Mouse (Mus musculus) olfactory bulb, adult 2 months (tissue): ENCODE data around the gene Zfp704. TPM values are rescaled to one million over a fixed set of nuclear protein-coding genes. Genes with fewer than 3 reads are reported as not detected.

Experiments used
- H3K27ac ChIP-seq: fragments of 200-500 bp; 2 replicates; pipeline ENCODE4 v1.5.1; 2012; ENCODE audit warnings: low read depth, low read length; ENCODE audit not compliant: insufficient read depth
- H3K4me1 ChIP-seq: fragments of 200-500 bp; 2 replicates; pipeline ENCODE4 v1.6.1; 2012; ENCODE audit warnings: low read length; ENCODE audit not compliant: control insufficient read depth, insufficient read depth
- H3K4me3 ChIP-seq: fragments of 200-500 bp; 2 replicates; pipeline ENCODE4 v1.5.1; 2012; ENCODE audit warnings: mild to moderate bottlenecking, low read depth, low read length, moderate library complexity; ENCODE audit not compliant: insufficient read depth
- CTCF ChIP-seq: fragments of 200-500 bp; IDR thresholded peaks from 2 replicates; pipeline ENCODE4 v1.5.1; 2012; ENCODE audit warnings: low read depth, mild to moderate bottlenecking, low read length, moderate library complexity; ENCODE audit not compliant: insufficient read depth
- POLR2A ChIP-seq: fragments of 200-500 bp; IDR thresholded peaks from 2 replicates; pipeline ENCODE4 v1.6.1; 2012; ENCODE audit warnings: mild to moderate bottlenecking, low read depth, low read length, moderate library complexity; ENCODE audit not compliant: insufficient read depth
- WGBS: fragments of 180-500 bp; shearing (Covaris S2); methylation state at CpG from one replicate; pipeline ENCODE4 v1.1.7; 2018; 5-methylcytosine and 5-hydroxymethylcytosine counted together
- polyA plus RNA-seq: library from polyadenylated mRNA; stranded (reverse); fragments of >200 nt; gene quantifications from 2 replicates; pipeline ENCODE4 v1.2.4, GENCODE M21; 2012; ENCODE audit warnings: low replicate concordance; ENCODE audit not compliant: missing spikeins, insufficient read depth, insufficient read length

Gene Zfp704
- polyA plus RNA-seq, 1 experiment: not detected

DNA sequence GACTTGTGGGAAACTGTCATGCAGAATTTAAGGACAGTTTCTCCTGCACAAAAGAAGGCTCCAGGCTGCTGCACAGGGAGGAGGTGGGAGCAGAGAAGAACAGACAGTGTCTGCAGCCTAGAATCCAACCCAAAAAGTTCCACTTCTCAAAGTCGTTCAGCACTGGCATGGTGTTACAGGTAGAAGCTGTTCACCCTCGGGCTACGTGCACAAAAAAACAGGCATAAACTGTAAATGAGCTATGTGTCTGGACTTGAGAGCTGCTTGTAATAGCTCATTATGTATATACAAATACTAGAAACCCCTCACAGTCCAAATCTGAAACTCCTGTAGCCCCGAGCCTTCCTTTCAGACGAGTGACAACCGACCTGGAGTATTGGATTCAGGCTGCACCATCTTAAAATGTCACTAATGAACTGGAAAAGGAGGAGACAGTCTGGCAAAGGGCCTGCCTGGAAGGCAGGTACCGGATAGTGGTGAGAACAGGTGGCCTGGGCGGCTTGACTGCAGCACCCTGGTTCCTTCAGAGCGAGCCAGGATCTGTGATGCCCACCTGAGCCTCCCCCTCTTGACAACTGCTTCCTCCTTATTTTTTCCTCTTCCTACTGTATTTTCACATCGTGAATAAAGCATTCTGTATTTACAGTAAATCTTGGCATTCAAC is 41.2 kb downstream of the Zfp704 start:
- WGBS: 81% methylated on average over 10 of the region's 10 CpGs
- TF ChIP-seq CTCF (no peak), POLR2A (no peak)
- H3K4me3 ChIP-seq: no peak overlapping the region
- H3K4me1 ChIP-seq: peaks cover 6% of the 10 kb centered on the region
- H3K27ac ChIP-seq: no peak overlapping the region

DNA sequence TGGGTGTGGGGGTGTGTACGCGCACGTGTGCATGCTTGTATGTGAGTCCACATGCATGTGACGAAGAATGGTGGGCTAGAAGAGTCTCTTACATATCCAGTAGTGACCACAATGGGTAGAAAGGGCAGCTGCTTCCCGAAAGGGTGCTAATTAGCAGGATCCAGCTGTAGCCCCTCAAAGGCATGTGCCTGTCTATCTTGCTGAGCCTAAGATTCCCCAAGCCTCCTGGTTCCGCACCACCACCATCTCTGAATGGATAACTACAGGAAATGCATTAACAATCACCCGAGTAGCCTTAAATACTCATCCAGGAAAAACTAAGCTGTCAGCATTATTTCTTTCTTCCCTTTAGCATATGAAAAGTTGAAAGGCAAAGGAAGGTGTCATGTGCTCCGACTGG is 41.9 kb downstream of the Zfp704 start:
- TF ChIP-seq CTCF: no peak
- TF ChIP-seq POLR2A: no peak
- no peak overlapping the region for H3K4me3 ChIP-seq
- peaks cover 10% of the 10 kb centered on the region for H3K4me1 ChIP-seq
- WGBS: 68% methylated on average over 8 of the region's 8 CpGs
- H3K27ac ChIP-seq: no peak overlapping the region

DNA sequence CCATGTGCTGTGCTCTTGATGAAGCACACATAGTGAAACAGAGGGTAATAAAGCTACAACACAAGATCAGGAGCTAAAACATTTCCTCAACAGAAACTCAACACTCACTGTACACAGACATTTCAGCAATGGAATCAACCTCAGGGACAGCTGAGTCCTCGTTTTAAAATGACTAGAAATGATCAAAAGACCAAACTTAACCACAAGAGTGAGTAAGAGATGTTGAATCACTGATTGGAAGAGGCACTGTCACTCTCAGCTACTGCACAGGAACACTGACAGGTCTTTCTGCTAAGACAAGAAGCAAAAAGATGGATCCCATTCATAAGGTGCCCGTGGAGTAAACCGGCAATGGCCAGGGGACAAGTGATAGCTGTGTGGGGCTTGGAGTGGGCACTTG is 43.1 kb downstream of the Zfp704 start:
- Histone ChIP-seq H3K4me1 (peaks cover 11% of the 10 kb centered on the region), H3K4me3 (no peak overlapping the region), H3K27ac (no peak overlapping the region)
- TF ChIP-seq POLR2A: no peak
- TF ChIP-seq CTCF: no peak
- 87% methylated on average over 3 of the region's 3 CpGs for WGBS

DNA sequence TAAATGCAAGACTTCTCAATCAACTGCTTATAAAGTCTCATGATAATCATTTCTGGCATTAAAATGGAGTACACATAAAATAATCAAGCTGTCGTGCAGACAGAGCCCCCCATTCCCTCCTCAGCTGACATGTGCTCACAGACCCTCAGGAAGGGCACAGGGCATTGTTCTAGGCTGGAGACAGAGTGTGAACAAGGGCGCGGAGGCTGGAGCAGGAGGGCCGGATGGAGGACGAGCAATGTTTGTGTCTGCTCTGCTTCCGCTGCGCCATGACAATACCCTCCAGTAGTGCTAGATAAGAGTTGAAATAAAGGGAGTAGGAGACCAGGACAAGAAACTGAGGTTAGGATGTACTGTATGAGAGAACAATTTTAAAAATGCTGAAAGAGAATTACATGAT is 46.3 kb downstream of the Zfp704 start:
- no peak overlapping the region for H3K27ac ChIP-seq
- no peak for TF ChIP-seq POLR2A
- TF ChIP-seq CTCF: no peak
- H3K4me3 ChIP-seq: no peak overlapping the region
- peaks cover 15% of the 10 kb centered on the region for H3K4me1 ChIP-seq
- 71% methylated on average over 7 of the region's 7 CpGs for WGBS

DNA sequence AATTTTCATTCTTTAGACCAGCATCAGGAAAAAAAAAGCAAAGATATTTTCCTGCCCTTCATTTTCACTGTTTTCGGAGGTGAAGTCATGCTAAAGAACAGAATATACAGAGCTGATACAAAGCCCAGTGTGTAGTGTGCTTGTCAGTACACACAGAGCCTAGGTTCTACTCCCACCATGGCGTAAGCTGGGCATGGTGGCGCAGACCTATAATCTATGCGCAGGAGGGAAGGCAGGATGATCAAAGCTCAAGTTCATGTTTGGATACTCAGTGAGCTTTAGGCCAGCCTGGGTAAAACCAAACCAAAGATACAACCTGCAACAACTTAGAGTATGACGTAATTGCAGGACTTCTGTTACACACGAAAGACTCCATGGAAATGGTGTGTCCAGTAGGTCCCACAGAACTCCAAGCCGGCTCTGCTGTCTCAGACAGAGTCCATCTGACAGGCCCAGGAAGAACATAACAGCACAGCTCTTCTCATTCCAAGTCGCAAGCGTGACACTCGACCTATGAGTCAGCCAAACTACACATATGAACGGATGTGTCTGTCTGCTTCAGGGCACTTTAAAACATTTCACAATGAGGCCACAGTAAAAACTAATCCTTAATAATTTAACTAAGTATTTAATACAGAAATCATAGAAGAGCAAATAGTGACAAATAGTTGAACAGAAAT is 47.1 kb downstream of the Zfp704 start:
- peaks cover 12% of the 10 kb centered on the region for H3K4me1 ChIP-seq
- no peak overlapping the region for H3K27ac ChIP-seq
- no peak overlapping the region for H3K4me3 ChIP-seq
- TF ChIP-seq CTCF (no peak), POLR2A (no peak)
- 69% methylated on average over 11 of the region's 11 CpGs for WGBS

DNA sequence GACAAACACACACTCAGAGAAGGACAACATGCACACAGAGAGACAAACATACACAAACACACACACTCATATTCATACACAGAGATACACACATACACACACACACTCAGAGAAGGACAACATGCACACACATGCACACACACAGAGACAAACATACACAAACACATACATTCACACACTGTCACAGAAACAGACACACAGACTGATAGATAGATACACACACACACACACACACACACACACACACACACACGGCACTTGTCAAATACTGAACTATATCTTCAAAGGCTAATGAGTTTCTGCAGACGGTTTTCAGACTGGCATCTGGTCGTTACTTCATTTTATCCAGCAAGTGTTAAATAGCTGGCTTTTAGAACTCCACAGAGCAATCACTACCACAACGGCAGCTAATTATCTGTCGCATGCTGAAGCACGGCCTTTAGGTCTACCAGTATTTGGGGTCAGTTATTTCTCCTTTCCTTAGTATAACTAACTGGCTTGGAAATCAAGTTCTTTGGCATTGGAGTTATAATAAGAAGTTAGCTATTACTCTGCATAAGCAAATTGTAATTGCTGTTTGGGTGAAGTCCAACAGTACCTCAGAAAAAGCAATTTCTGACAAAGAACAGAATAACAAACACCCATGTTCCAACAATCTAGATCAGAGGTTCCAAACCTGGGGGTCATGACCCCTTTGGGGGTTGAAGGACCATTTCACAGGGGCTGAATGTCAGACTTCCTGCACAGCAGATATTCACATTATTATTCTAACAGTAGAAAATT is 51.9 kb downstream of the Zfp704 start:
- Histone ChIP-seq H3K27ac (no peak overlapping the region), H3K4me1 (peaks cover 6% of the 10 kb centered on the region), H3K4me3 (no peak overlapping the region)
- TF ChIP-seq POLR2A (no peak), CTCF (no peak)
- 63% methylated on average over 6 of the region's 6 CpGs for whole genome bisulfite sequencing

DNA sequence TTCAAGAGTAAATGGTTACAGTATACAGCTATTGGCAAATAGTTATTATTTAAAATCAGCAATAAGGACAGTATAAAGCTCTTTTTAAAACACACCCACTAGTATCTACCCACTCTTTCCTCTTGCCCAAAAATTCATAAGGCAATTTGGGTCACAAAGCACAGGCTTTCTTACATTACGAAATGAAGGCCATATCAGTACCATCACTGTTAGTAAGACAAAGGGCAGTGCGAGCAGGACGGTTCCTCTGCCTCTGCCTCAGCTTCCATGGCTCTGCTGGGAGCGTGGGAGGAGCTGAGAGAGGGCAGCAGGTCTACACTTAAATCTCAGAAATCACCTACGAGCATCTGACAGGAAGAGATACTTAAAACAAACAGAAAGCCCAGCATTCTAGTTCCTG is 53.7 kb downstream of the Zfp704 start:
- Histone ChIP-seq H3K27ac (no peak overlapping the region), H3K4me1 (peaks cover 6% of the 10 kb centered on the region; the same call in 1 of the 2 replicates), H3K4me3 (no peak overlapping the region)
- WGBS: 82% methylated on average over 5 of the region's 5 CpGs
- no peak for TF ChIP-seq POLR2A

DNA sequence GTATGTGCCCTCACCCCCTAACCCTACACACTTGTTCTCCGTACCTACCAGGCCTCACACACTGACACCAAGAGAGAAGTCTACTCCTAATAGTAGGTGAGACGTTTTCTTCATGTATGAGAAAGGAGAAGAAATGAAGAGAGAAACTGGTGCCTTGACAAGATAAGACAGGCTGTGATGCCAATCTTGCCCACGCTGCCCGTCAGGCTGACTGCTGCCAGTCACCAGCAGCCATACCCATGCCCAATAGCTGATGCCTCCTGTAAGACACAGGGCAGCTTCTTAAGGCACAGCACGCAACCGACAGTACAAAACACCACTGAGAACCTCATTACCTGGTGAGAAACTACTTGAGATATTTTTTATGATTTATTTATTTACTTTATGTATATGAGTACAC is 55.0 kb downstream of the Zfp704 start:
- no peak for TF ChIP-seq CTCF
- no peak for TF ChIP-seq POLR2A
- Histone ChIP-seq H3K4me3 (no peak overlapping the region), H3K27ac (no peak overlapping the region), H3K4me1 (peaks cover 6% of the 10 kb centered on the region; the same call in 1 of the 2 replicates)
- WGBS: 97% methylated on average over 6 of the region's 6 CpGs

DNA sequence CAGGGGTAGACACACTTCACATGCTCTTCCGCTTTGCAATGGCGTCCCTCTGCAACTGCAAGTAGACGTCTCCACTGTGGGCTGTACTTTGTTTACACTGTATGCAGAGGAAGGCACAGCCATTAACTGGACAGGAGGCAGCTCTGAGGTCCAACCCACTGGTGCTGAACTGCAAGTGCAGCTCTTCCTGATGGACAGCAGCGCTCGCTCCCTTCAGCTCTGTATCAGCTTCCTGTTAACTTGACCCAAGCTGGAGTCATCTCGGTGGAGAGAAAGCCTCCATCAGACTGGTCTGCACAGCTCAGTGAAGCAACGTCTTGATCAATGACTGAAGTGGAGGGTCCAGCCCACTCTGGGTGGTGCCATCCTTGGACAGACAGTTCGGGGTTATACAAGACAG is 57.6 kb downstream of the Zfp704 start:
- Histone ChIP-seq H3K4me1 (peaks cover 8% of the 10 kb centered on the region), H3K27ac (no peak overlapping the region), H3K4me3 (no peak overlapping the region)
- 88% methylated on average over 8 of the region's 8 CpGs for WGBS
- TF ChIP-seq POLR2A (no peak), CTCF (no peak)
